Mouse (Mus musculus) heart, embryonic 16.5 days (tissue): ENCODE measurements around the gene Tbl3. TPM values are rescaled to one million over a fixed set of nuclear protein-coding genes. Genes with fewer than 3 reads are reported as not detected.

Experiments
- ATAC-seq: fragments of 200-750 bp; cut with Nextera tagmentation; replicated peaks from 2 replicates; pipeline ENCODE4 v1.8.0; 2017; ENCODE audit warnings: moderate number of reproducible peaks; ENCODE audit not compliant: insufficient read depth, low FRiP score; ENCODE audit errors: extremely low read depth
- H3K27ac ChIP-seq: fragments of 300-500 bp; sonication (generic); 2 replicates; pipeline ENCODE4 v1.5.1; 2014; ENCODE audit warnings: mild to moderate bottlenecking, low read length, control low read depth, moderate library complexity
- H3K27me3 ChIP-seq: fragments of 300-500 bp; sonication (generic); 2 replicates; pipeline ENCODE4 v1.6.1; 2014; ENCODE audit warnings: low read length, mixed read lengths; ENCODE audit not compliant: control insufficient read depth, insufficient read depth
- H3K36me3 ChIP-seq: fragments of 300-500 bp; sonication (generic); 2 replicates; pipeline ENCODE4 v1.6.1; 2014; ENCODE audit not compliant: control insufficient read depth, insufficient read depth
- H3K4me1 ChIP-seq: fragments of 300-500 bp; sonication (generic); 2 replicates; pipeline ENCODE4 v1.6.1; 2014; ENCODE audit warnings: low read length, mixed read lengths; ENCODE audit not compliant: control insufficient read depth, insufficient read depth
- H3K4me2 ChIP-seq: fragments of 300-500 bp; sonication (generic); 2 replicates; pipeline ENCODE4 v1.6.1; 2014; ENCODE audit warnings: low read depth, mild to moderate bottlenecking, control low read depth, low read length
- H3K4me3 ChIP-seq: fragments of 300-500 bp; sonication (generic); 2 replicates; pipeline ENCODE4 v1.5.1; 2014; ENCODE audit warnings: mild to moderate bottlenecking, control low read depth, low read length
- H3K9ac ChIP-seq: fragments of 300-500 bp; sonication (generic); 2 replicates; pipeline ENCODE4 v1.6.1; 2014; ENCODE audit warnings: low read length, control low read depth
- H3K9me3 ChIP-seq: fragments of 300-500 bp; sonication (generic); replicated peaks from 2 replicates; pipeline ENCODE4 v1.6.1; 2016; ENCODE audit warnings: low read length; ENCODE audit not compliant: control insufficient read depth
- WGBS: fragments of 180-500 bp; shearing (Covaris S2); extraction: QIAGEN DNeasy Blood & Tissue Kit; methylation state at CpG from one replicate; pipeline ENCODE4 v1.1.7; 2014; 5-methylcytosine and 5-hydroxymethylcytosine counted together
- polyA plus RNA-seq: library from polyadenylated mRNA; unstranded; fragments of >200 nt; fragmentation: Nextera tagmentation; extraction: Ambion mirVana; gene quantifications from 2 replicates; pipeline ENCODE4 v1.2.1, GENCODE M21; 2015

Tbl3 gene
- polyA plus RNA-seq, 1 experiment from 2014 or later, result 47.5 TPM

DNA sequence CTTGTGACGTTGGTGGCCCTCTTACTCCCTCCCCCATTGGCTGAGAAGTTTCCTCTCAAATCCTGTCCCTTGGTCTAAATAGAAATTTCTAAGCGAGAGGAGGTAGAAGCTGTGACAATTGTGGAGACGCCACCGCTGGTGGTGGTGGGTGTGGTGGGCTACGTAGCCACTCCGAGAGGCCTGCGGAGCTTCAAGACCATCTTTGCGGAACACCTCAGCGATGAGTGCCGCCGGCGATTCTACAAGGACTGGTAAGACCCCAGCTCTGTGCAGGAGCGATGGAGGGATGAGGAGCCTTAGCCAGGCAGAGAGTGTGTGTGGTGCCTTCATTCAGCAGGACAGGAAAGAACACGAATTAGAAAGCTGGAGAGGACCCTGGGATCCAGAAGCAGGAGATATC, 23.3 kb upstream of the Tbl3 start:
- no peak overlapping the region for H3K4me3 ChIP-seq
- no peak overlapping the region for H3K27ac ChIP-seq
- no peaks in the 10 kb centered on the region for H3K9me3 ChIP-seq
- no peaks in the 10 kb centered on the region for H3K36me3 ChIP-seq
- ATAC-seq, result no peak
- 84% methylated on average over 14 of the region's 14 CpGs for WGBS
- H3K4me1 ChIP-seq, result peaks cover 12% of the 10 kb centered on the region
- H3K9ac ChIP-seq, result no peak overlapping the region
- H3K4me2 ChIP-seq, result no peak overlapping the region
- H3K27me3 ChIP-seq, result no peaks in the 10 kb centered on the region

DNA sequence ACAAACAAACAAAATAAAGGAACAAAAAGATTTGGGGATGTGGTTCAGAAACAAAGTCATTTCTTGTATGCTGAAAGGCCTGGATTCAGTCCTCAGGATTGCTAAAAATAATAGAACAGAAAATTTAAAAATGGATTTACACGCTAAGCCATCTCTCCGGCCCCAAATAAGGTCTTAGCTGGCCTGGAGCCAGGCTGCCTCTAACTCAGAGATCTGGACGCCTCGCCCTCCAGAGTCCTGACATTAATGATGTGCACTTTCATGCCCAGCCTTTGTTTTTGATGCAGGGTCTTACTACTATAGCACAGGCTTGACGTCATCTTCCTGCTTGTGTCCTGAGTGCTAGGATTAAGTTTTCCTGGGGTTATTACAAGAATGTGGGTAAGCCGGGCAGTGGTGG, 21.6 kb upstream of the Tbl3 start:
- ATAC-seq, result no peak
- Histone ChIP-seq H3K36me3 (no peaks in the 10 kb centered on the region), H3K9me3 (no peaks in the 10 kb centered on the region), H3K4me2 (no peak overlapping the region), H3K9ac (no peak overlapping the region), H3K4me1 (peaks cover 11% of the 10 kb centered on the region), H3K4me3 (no peak overlapping the region), H3K27ac (no peak overlapping the region), H3K27me3 (no peaks in the 10 kb centered on the region)
- WGBS, result 53% methylated on average over 6 of the region's 6 CpGs

- no peaks in the 10 kb centered on the region for H3K27me3 ChIP-seq
- WGBS, result 71% methylated on average over 17 of the region's 17 CpGs
Observed at GRCm38 (mm10) chr17:24728184-24728583, 20.7 kb upstream of the Tbl3 start.

GRCm38 (mm10) chr17:24727618-24728017, 20.2 kb upstream of the Tbl3 start, which contains the start of gene Rpl3l:
Gene Rpl3l (plus strand): TSS chr17:24727820.
- H3K4me1 ChIP-seq, result peaks cover 16% of the 10 kb centered on the region
- H3K9me3 ChIP-seq, result no peaks in the 10 kb centered on the region
- 68% methylated on average over 2 of the region's 2 CpGs for WGBS
- no peak within 1 kb of the TSS for H3K9ac ChIP-seq
- H3K36me3 ChIP-seq, result no peaks in the 10 kb centered on the region; the same call in 1 of the 2 replicates
- H3K27me3 ChIP-seq, result no peaks in the 10 kb centered on the region
- ATAC-seq, result no peak
- no peak within 1 kb of the TSS for H3K4me3 ChIP-seq
- H3K4me2 ChIP-seq, result no peak within 1 kb of the TSS
- no peak within 1 kb of the TSS for H3K27ac ChIP-seq

More at GRCm38 (mm10) chr17:24728184-24728583, 20.7 kb upstream of the Tbl3 start:
- no peak for ATAC-seq
- Histone ChIP-seq H3K9me3 (no peaks in the 10 kb centered on the region), H3K4me1 (peaks cover 11% of the 10 kb centered on the region), H3K4me3 (no peak overlapping the region), H3K27ac (no peak overlapping the region), H3K9ac (no peak overlapping the region), H3K36me3 (no peaks in the 10 kb centered on the region), H3K4me2 (no peak overlapping the region)

- Histone ChIP-seq H3K27me3 (no peaks in the 10 kb centered on the region), H3K9ac (no peak overlapping the region), H3K4me3 (no peak overlapping the region), H3K4me2 (no peak overlapping the region), H3K9me3 (no peaks in the 10 kb centered on the region), H3K4me1 (peaks cover 23% of the 10 kb centered on the region), H3K27ac (no peak overlapping the region), H3K36me3 (peaks cover 13% of the 10 kb centered on the region)
- WGBS, result 64% methylated on average over 3 of the region's 3 CpGs
- ATAC-seq, result no peak
Observed at GRCm38 (mm10) chr17:24725637-24726390, 18.4 kb upstream of the Tbl3 start.

DNA sequence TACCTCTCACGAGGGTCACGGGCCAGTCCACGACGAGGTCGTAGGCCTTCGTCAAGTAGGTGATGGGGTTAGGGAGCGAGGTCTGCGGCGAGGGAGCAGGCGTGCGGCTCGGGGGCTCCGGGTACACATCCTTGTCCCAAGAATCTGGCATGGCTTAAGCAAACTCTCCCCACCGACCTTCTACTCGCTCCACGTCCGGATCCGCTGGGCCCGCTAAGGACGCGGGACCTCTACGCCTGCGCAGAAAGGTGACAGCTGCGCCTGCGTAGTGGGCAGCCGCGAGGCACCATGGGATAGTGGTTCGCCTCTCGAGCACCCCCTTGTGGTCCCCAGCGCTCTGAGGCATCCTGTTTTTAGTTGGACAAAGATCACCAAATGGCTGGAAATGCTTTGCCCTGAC, 16.7 kb upstream of the Tbl3 start, which contains the start of gene Ndufb10:
TSS of gene Ndufb10 (minus strand) at position 295 of the 400 bp plus-strand sequence.
- no peaks in the 10 kb centered on the region for H3K27me3 ChIP-seq
- H3K4me3 ChIP-seq, result peak within 1 kb of the TSS; percentile 96
- H3K27ac ChIP-seq, result peak within 1 kb of the TSS; percentile 97
- peaks cover 23% of the 10 kb centered on the region for H3K4me1 ChIP-seq
- H3K9ac ChIP-seq, result peak within 1 kb of the TSS; percentile 99
- peak; percentile 74 for ATAC-seq
- under 1% methylated on average over 30 of the region's 30 CpGs for WGBS
- peaks cover 13% of the 10 kb centered on the region for H3K36me3 ChIP-seq
- no peaks in the 10 kb centered on the region for H3K9me3 ChIP-seq
- peak within 1 kb of the TSS; percentile 67 for H3K4me2 ChIP-seq

DNA sequence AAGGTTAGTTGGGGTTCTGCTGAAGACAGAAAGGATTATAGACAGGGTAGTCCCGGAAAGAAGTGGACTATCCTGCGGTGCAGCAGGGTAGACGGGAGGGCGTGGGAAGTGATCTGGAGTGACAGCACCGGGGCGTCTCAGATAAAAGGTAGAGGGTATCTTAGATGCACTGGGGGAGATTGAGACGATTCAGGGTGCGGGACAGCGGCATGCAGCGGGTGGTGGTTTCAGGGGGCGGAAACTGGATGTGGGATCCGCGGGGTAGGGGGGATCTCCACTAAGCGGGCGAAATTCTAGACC, 16.4 kb upstream of the Tbl3 start:
- peak overlapping the region; percentile 97 for H3K27ac ChIP-seq
- H3K9me3 ChIP-seq, result no peaks in the 10 kb centered on the region
- peak overlapping the region; percentile 67 for H3K4me2 ChIP-seq
- peak overlapping the region; percentile 99 for H3K9ac ChIP-seq
- peak overlapping the region; percentile 96 for H3K4me3 ChIP-seq
- H3K36me3 ChIP-seq, result peaks cover 13% of the 10 kb centered on the region
- no peak; the same call in 1 of the 2 replicates for ATAC-seq
- WGBS, result under 1% methylated on average over 15 of the region's 15 CpGs
- no peaks in the 10 kb centered on the region for H3K27me3 ChIP-seq
- peaks cover 24% of the 10 kb centered on the region for H3K4me1 ChIP-seq

DNA sequence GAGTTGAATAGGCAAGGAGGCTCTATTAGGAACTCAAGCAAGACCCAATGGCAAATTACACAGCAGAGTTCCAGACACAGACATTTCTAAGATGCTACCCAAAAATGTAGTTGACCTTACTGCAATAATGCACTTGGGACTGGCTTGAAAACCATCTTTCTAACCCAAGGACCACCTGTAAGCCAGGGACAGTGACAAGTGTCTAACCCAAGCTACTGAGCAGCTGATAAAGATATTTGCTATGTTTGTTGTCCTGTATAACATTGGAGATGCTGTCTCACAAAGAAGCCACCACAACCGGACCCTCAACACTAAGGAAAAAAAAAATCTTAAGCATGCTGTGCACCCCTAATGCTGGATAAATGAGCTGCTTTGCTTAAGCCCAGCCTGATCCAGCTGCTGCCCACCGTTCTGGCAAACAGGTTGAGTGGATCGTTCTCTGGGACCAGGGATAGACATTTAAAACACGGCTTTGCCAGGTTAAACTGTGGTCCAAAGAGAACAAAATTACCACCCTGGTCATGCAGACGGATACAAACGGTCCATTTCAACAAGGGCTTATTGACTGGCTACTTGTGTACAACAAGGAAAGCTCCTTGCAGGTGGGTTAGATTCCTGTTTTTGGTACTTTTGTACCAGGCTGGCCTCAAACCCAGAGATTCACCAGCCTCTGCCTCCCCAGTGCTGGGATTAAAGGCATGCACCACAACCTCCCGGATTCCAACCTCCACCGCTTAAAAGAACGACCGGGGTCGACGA, 15.8 kb upstream of the Tbl3 start:
- ATAC-seq, result no peak
- peak overlapping the region; percentile 67 for H3K4me2 ChIP-seq
- no peaks in the 10 kb centered on the region for H3K9me3 ChIP-seq
- H3K36me3 ChIP-seq, result peaks cover 13% of the 10 kb centered on the region
- H3K9ac ChIP-seq, result peak overlapping the region; percentile 99
- H3K4me3 ChIP-seq, result peak overlapping the region; percentile 96
- H3K27me3 ChIP-seq, result no peaks in the 10 kb centered on the region
- H3K27ac ChIP-seq, result peak overlapping the region; percentile 97
- WGBS, result 1% methylated on average over 12 of the region's 12 CpGs
- H3K4me1 ChIP-seq, result peaks cover 26% of the 10 kb centered on the region
